Mouse (Mus musculus) kidney, adult 2 months (tissue): ENCODE data around the gene Nbeal2.

Source experiments
- CTCF ChIP-seq: fragments of 200-500 bp; conservative IDR thresholded peaks from 2 replicates; pipeline ENCODE4 v1.5.1; 2011; ENCODE audit warnings: low read depth, mild to moderate bottlenecking, control low read depth, low read length, moderate library complexity, mixed read lengths; ENCODE audit not compliant: insufficient read depth, insufficient read length
- POLR2A ChIP-seq: fragments of 200-500 bp; IDR thresholded peaks from one replicate; pipeline ENCODE4 v1.6.1; 2011; ENCODE audit warnings: low read depth, low read length, control low read depth

DNA sequence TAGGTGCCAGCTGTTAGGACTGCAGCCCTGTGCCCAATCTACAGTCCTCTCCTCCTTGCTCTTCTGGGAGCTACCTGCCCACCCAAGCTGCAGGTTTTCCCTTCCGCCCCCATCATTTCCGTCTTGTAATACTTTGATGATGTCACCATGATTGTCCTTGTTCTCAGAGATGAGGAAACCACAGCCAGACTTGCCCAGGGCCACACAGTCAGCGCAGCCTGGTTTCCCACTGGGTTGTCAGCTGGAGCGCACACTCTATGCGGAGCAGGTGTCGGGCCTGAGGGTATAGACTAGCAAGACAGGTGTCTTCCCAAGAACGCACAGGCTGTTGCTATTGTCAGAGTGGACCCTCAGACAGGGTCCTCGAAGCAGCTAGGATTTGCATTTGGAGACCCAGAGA, 31.2 kb upstream of the Nbeal2 start:
- no peak for TF ChIP-seq POLR2A
- no peak for TF ChIP-seq CTCF
